Mouse (Mus musculus) layer of hippocampus, adult 8-10 months (tissue): ENCODE results near the gene Col5a3. TPM values are rescaled to one million over a fixed set of nuclear protein-coding genes. Genes with fewer than 3 reads are reported as not detected.

Experiments used
- total RNA-seq, 4 experiments: library from RNA; stranded (reverse); gene quantifications; 2 replicates each; pipeline ENCODE4 v1.2.4; 2022

Col5a3 gene
- total RNA-seq, 4 experiments from 2014 or later, result 1.2 to 2.9 (median 2.3) TPM

Other genes with a start within 250 kb of the Col5a3 start
- 10 to 100 TPM; 14.4 to 23.3 (median 20.4) TPM for gene Zfp846, start 233.8 kb downstream of the Col5a3 start, total RNA-seq
- 100 to 1,000 TPM; 231 to 321 (median 276) TPM for gene Ubl5, start 172.2 kb downstream of the Col5a3 start, total RNA-seq
- 10 to 100 TPM; 23.2 to 32.3 (median 30.1) TPM for gene Fbxl12, start 170.3 kb downstream of the Col5a3 start, total RNA-seq
- gene Pin1, start 163.0 kb downstream of the Col5a3 start, total RNA-seq, result 10 to 100 TPM; 31.2 to 32.2 (median 31.6) TPM
- 10 to 100 TPM; 45.9 to 52.3 (median 47.0) TPM for gene Olfm2, start 68.7 kb downstream of the Col5a3 start, total RNA-seq
- gene Rdh8, start 3.4 kb upstream of the Col5a3 start, total RNA-seq, result not detected
- 10 to 100 TPM; 83.6 to 95.7 (median 90.0) TPM for gene A230050P20Rik, start 53.6 kb upstream of the Col5a3 start, total RNA-seq
- gene Angptl6, start 64.7 kb upstream of the Col5a3 start, total RNA-seq, result 1 to 10 TPM; 6.8 to 8.9 (median 8.5) TPM
- 10 to 100 TPM; 21.8 to 28.1 (median 24.6) TPM for gene Ppan, start 73.1 kb upstream of the Col5a3 start, total RNA-seq
- 100 to 1,000 TPM; 118 to 139 (median 131) TPM for gene Eif3g, start 83.6 kb upstream of the Col5a3 start, total RNA-seq
- 10 to 100 TPM; 32.9 to 38.4 (median 35.2) TPM for gene Dnmt1, start 144.8 kb upstream of the Col5a3 start, total RNA-seq
- 1 to 10 TPM; 1.3 to 4.4 (median 3.7) TPM for gene S1pr2, start 161.7 kb upstream of the Col5a3 start, total RNA-seq
- gene Mrpl4, start 187.7 kb upstream of the Col5a3 start, total RNA-seq, result 10 to 100 TPM; 60.1 to 65.7 (median 61.0) TPM
- 1 to 10 TPM; 2.8 to 9.8 (median 6.3) TPM for gene Icam1, start 200.9 kb upstream of the Col5a3 start, total RNA-seq
- 1 to 10 TPM in 3 of 4 experiments, under 1 TPM in 1; 0.49 to 1.8 (median 1.4) TPM for gene Icam4, start 214.3 kb upstream of the Col5a3 start, total RNA-seq
- 100 to 1,000 TPM; 302 to 315 (median 304) TPM for gene Icam5, start 217.0 kb upstream of the Col5a3 start, total RNA-seq